Mouse (Mus musculus): ENCODE data around the gene Psors1c2.
A peak's percentile ranks its signal among the peaks of the same experiment; 100 is the strongest.

GRCm38 (mm10) chr17:35484066-35484465, 48.9 kb upstream of the Psors1c2 start:
- TF ChIP-seq POLR2A (IDR thresholded peaks at IDR 0.05; ENCODE audit: borderline replicate concordance, low read depth, low read length) = no peak
- peak; percentile 80; the same call in 1 of the 2 replicates for TF ChIP-seq CTCF (IDR thresholded peaks at IDR 0.05; ENCODE audit: low read depth, low read length)
